Mouse (Mus musculus) gastrocnemius, adult 18-20 months (tissue): ENCODE results near the gene Stag1. TPM values are rescaled to one million over a fixed set of nuclear protein-coding genes. Genes with fewer than 3 reads are reported as not detected.

Experiments
- DNase-seq: peaks from one replicate; pipeline ENCODE4 v3.0.0; 2021; ENCODE audit warnings: low spot score
- total RNA-seq, 2 experiments: library from RNA; stranded (reverse); gene quantifications; 2 replicates each; pipeline ENCODE4 v1.2.3; 2021

The Stag1 gene
- total RNA-seq, 2 experiments from 2014 or later, result 19.5 to 26.1 TPM

- no peak for DNase-seq
Measured at GRCm38 (mm10) chr9:100944677-100945365, 347.2 kb downstream of the Stag1 start.

- no peak for DNase-seq
Measured at GRCm38 (mm10) chr9:100951481-100951880, 353.9 kb downstream of the Stag1 start.

GRCm38 (mm10) chr9:100962903-100963427 lies 365.4 kb downstream of the Stag1 start:
- DNase-seq, result no peak

- DNase-seq, result no peak
Measured at GRCm38 (mm10) chr9:100963428-100963912, 365.9 kb downstream of the Stag1 start.

GRCm38 (mm10) chr9:100964106-100964505 lies 366.5 kb downstream of the Stag1 start:
- DNase-seq, result no peak

GRCm38 (mm10) chr9:100969461-100969860 lies 371.9 kb downstream of the Stag1 start:
- DNase-seq, result no peak

GRCm38 (mm10) chr9:100978666-100979065 lies 381.1 kb downstream of the Stag1 start:
- DNase-seq, result no peak

GRCm38 (mm10) chr9:100979260-100979659 lies 381.7 kb downstream of the Stag1 start:
- DNase-seq, result peak; percentile 2

GRCm38 (mm10) chr9:100982786-100983185 lies 385.2 kb downstream of the Stag1 start:
- DNase-seq, result no peak

GRCm38 (mm10) chr9:100984381-100985310 lies 387.0 kb downstream of the Stag1 start:
- DNase-seq, result no peak

GRCm38 (mm10) chr9:100987006-100987405 lies 389.4 kb downstream of the Stag1 start:
- no peak for DNase-seq

GRCm38 (mm10) chr9:100987850-100988249 lies 390.3 kb downstream of the Stag1 start:
- DNase-seq, result no peak

GRCm38 (mm10) chr9:100990609-100991008 lies 393.0 kb downstream of the Stag1 start:
- no peak for DNase-seq

- DNase-seq, result no peak
Measured at GRCm38 (mm10) chr9:100991321-100991720, 393.7 kb downstream of the Stag1 start.

GRCm38 (mm10) chr9:100992191-100992590 lies 394.6 kb downstream of the Stag1 start:
- no peak for DNase-seq

- DNase-seq, result no peak
Measured at GRCm38 (mm10) chr9:100993937-100994336, 396.3 kb downstream of the Stag1 start.

- no peak for DNase-seq
Measured at GRCm38 (mm10) chr9:100997138-100997537, 399.5 kb downstream of the Stag1 start.

- DNase-seq, result no peak
Measured at GRCm38 (mm10) chr9:101002053-101002452, 404.5 kb downstream of the Stag1 start.

- no peak for DNase-seq
Measured at GRCm38 (mm10) chr9:101002841-101003240, 405.2 kb downstream of the Stag1 start.

GRCm38 (mm10) chr9:101003302-101003701 lies 405.7 kb downstream of the Stag1 start:
- DNase-seq, result no peak

GRCm38 (mm10) chr9:101005866-101006265 lies 408.3 kb downstream of the Stag1 start:
- no peak for DNase-seq
